Mouse (Mus musculus) frontal cortex, postnatal 14 days (tissue): ENCODE data around the gene Ssu2.
A peak's percentile ranks its signal among the peaks of the same experiment; 100 is the strongest.

Source experiments
- DNase-seq, 2 experiments: peaks; one replicate each; pipeline ENCODE4 v3.0.0; 2022; ENCODE audit warnings: low spot score in 2 of 2

Gene Ssu2

GRCm38 (mm10) chr6:112387947-112388346 is at the start of gene Ssu2:
TSS of gene Ssu2 (minus strand) at chr6:112388023.
- no peak for DNase-seq

- DNase-seq, result no peak
Observed at GRCm38 (mm10) chr6:112426018-112426732, 38.4 kb upstream of the Ssu2 start.

- peak in 1 of 2 experiments; percentile 14 for DNase-seq
Observed at GRCm38 (mm10) chr6:112423746-112424501, 36.1 kb upstream of the Ssu2 start.

GRCm38 (mm10) chr6:112420883-112421282 is 33.1 kb upstream of the Ssu2 start:
- DNase-seq, result no peak

GRCm38 (mm10) chr6:112419333-112419732 is 31.5 kb upstream of the Ssu2 start:
- DNase-seq, result peak in 1 of 2 experiments; percentile 19

GRCm38 (mm10) chr6:112404111-112404510 is 16.3 kb upstream of the Ssu2 start:
- no peak for DNase-seq

- DNase-seq, result peak; percentile 36 to 58
Observed at GRCm38 (mm10) chr6:112401953-112402683, 14.3 kb upstream of the Ssu2 start.

GRCm38 (mm10) chr6:112397351-112397750 is 9.5 kb upstream of the Ssu2 start:
- no peak for DNase-seq

- DNase-seq, result no peak
Observed at GRCm38 (mm10) chr6:112396352-112396751, 8.5 kb upstream of the Ssu2 start.

GRCm38 (mm10) chr6:112388385-112388784 is 562 bp upstream of the Ssu2 start:
- no peak for DNase-seq

GRCm38 (mm10) chr6:112386260-112386659 is 1.6 kb downstream of the Ssu2 start:
- DNase-seq, result no peak

GRCm38 (mm10) chr6:112382990-112383685 is 4.7 kb downstream of the Ssu2 start:
- no peak for DNase-seq

- no peak for DNase-seq
Observed at GRCm38 (mm10) chr6:112379054-112379453, 8.8 kb downstream of the Ssu2 start.

GRCm38 (mm10) chr6:112375661-112376392 is 12.0 kb downstream of the Ssu2 start:
- DNase-seq, result no peak

GRCm38 (mm10) chr6:112373886-112374585 is 13.8 kb downstream of the Ssu2 start:
- DNase-seq, result peak in 1 of 2 experiments; percentile 13

GRCm38 (mm10) chr6:112365294-112365693 is 22.5 kb downstream of the Ssu2 start:
- DNase-seq, result no peak

- no peak for DNase-seq
Observed at GRCm38 (mm10) chr6:112364581-112364980, 23.2 kb downstream of the Ssu2 start.

GRCm38 (mm10) chr6:112362349-112362958 is 25.4 kb downstream of the Ssu2 start:
- DNase-seq, result peak; percentile 44 to 69

- DNase-seq, result peak in 1 of 2 experiments; percentile 35
Observed at GRCm38 (mm10) chr6:112360676-112361075, 27.1 kb downstream of the Ssu2 start.

- DNase-seq, result no peak
Observed at GRCm38 (mm10) chr6:112359341-112359740, 28.5 kb downstream of the Ssu2 start.
